Mouse (Mus musculus): ENCODE results near the gene 1810010H24Rik. TPM values are rescaled to one million over a fixed set of nuclear protein-coding genes. Genes with fewer than 3 reads are reported as not detected.

The 1810010H24Rik gene
- polyA plus RNA-seq, 1 experiment from 2014 or later, result 5.5 TPM

DNA sequence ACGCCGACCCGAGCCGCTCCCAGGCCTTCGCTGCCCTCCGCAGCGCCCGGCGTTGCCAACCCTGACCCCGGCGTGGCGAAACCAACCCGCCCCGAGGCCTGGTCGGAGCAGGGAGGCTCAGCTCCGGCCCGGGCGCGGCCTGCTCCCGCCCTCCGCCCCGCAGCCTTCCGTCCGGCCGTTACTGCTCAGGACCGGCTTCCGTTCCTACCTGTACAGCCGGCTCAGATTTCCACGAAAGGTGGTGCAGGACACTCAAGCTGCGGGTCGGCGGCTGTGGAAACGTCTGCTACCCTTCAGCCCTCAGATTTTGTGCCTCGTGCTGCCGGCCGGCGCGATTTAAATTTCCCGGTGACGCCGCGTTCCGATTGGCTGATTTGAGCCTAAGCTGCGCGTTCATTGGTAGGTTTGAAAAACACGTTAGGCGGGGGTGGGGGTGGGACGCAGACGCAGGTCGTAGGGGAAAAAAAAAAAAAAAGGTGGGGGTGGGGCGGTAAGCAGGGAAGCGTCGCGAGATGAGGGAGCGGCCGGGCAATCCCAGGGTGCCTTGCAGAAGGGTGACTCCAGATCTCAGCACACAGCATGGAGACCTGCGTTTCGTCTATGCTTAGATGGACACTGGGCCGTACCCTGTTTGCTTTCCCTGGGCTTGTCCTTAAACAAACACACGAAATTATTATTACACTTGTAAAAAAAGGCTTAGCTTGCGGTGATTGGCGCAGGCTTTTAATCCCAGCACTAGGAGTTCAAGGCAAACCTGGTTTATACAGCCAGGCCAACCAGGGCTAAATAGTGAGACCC lies 26.1 kb upstream of the 1810010H24Rik start, which contains the start of gene Kpna2:
TSS of gene Kpna2 (minus strand) at position 391 of the 798 bp plus-strand sequence.
- peaks cover 5% of the 10 kb centered on the region; the same call in 1 of the 2 replicates for H3K4me1 ChIP-seq
- H3K9me3 ChIP-seq, result no peaks in the 10 kb centered on the region
- ATAC-seq (ENCODE audit: low FRiP score, low read depth), result peak; percentile 95
- WGBS, result under 1% methylated on average over 62 of the region's 62 CpGs
- peak within 1 kb of the TSS; percentile 99 for H3K4me3 ChIP-seq
- H3K27me3 ChIP-seq (replicated peaks), result no peaks in the 10 kb centered on the region
- peak within 1 kb of the TSS; percentile 64 for H3K27ac ChIP-seq
- peak within 1 kb of the TSS; percentile 90 for H3K9ac ChIP-seq
- H3K36me3 ChIP-seq, result peaks cover 29% of the 10 kb centered on the region
- H3K4me2 ChIP-seq (replicated peaks), result peak within 1 kb of the TSS; percentile 69

- no peak for ATAC-seq (ENCODE audit: low FRiP score, low read depth)
- WGBS, result 86% methylated on average over 9 of the region's 9 CpGs
- H3K4me1 ChIP-seq, result peaks cover 5% of the 10 kb centered on the region; the same call in 1 of the 2 replicates
- H3K36me3 ChIP-seq, result peaks cover 22% of the 10 kb centered on the region
- no peak overlapping the region for H3K27ac ChIP-seq
- no peaks in the 10 kb centered on the region for H3K9me3 ChIP-seq
- H3K4me3 ChIP-seq, result 0 out of 2 replicates have a peak overlapping the region, but pooled peaks have one; percentile 15
- no peaks in the 10 kb centered on the region for H3K27me3 ChIP-seq (replicated peaks)
- peak overlapping the region; percentile 58 for H3K9ac ChIP-seq
- H3K4me2 ChIP-seq (replicated peaks), result peak overlapping the region; percentile 59
Observed at GRCm38 (mm10) chr11:106999949-107000513, 25.4 kb upstream of the 1810010H24Rik start.

DNA sequence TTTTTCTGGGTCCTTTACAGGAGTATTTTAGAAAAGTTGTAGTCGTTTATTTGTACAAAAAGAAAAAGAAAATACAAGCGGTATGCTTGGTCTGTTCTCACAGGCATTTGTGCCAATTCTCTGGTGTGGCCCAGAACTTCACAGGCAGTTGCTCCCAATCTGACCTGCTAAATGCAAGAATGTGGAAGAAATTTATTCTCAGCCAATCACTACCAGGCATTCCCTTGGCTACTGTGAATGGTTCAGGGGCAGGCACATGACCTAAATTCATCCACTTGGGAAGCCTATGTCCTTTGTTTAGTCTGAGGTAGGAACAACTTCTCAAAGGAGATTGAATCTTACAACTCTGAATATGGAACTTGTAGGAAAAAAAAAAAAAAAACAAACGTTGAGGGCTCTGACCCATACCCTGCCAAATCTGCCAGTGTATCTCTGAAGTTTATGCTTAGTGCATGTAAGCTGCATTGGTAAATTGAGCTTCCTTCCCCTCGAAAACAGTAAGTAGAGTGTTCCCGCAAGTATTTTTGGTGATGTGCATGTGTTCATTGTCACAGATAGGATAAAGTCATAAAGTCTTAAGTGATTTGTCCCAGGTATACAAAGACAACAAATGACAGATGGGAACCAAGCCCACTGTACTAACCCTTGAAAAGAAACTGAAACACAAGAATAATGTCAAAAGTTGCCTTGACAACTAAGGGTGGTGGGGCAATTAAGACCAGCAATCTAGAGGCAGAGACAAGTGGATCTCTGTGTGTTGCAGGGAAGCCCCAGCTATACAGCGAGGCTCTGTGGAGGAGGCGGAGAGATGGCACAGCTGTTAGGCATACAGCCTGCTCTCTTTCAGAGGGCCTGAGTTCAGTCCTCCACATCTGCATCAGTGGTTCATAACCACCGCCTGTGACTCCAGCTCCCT lies 23.5 kb upstream of the 1810010H24Rik start:
- Histone ChIP-seq H3K4me2 (replicated peaks) (no peak overlapping the region), H3K9ac (no peak overlapping the region), H3K27me3 (replicated peaks) (no peaks in the 10 kb centered on the region), H3K27ac (no peak overlapping the region), H3K4me3 (no peak overlapping the region), H3K36me3 (peaks cover 3% of the 10 kb centered on the region; the same call in 1 of the 2 replicates), H3K9me3 (no peaks in the 10 kb centered on the region), H3K4me1 (peaks cover 4% of the 10 kb centered on the region; the same call in 1 of the 2 replicates)
- ATAC-seq (ENCODE audit: low FRiP score, low read depth), result no peak
- WGBS, result 33% methylated on average over 8 of the region's 8 CpGs

DNA sequence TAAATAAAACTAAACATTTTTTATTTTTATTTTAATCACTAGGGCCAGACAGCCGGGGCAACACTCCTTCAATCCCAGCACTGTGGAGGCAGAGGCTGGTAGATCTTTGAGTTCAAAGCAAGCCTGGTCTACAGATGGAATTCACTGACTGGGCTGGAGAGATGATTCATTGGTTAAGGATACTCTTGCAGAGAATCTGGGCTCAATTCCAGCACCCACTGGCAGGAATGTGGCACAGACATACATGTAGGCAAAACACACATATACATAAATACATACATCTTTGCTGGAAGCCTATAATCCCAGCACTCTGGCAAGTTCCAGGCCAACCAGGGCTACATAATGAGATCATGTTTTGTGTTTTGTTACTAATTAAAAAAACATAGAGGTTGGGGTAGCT lies 19.9 kb upstream of the 1810010H24Rik start:
- no peaks in the 10 kb centered on the region for H3K36me3 ChIP-seq
- H3K9me3 ChIP-seq, result no peaks in the 10 kb centered on the region
- no peak for ATAC-seq (ENCODE audit: low FRiP score, low read depth)
- no peaks in the 10 kb centered on the region for H3K4me1 ChIP-seq
- H3K27ac ChIP-seq, result no peak overlapping the region
- 84% methylated on average over 1 of the region's 1 CpGs for WGBS
- no peaks in the 10 kb centered on the region for H3K27me3 ChIP-seq (replicated peaks)
- H3K4me3 ChIP-seq, result no peak overlapping the region
- no peak overlapping the region for H3K4me2 ChIP-seq (replicated peaks)
- H3K9ac ChIP-seq, result no peak overlapping the region

DNA sequence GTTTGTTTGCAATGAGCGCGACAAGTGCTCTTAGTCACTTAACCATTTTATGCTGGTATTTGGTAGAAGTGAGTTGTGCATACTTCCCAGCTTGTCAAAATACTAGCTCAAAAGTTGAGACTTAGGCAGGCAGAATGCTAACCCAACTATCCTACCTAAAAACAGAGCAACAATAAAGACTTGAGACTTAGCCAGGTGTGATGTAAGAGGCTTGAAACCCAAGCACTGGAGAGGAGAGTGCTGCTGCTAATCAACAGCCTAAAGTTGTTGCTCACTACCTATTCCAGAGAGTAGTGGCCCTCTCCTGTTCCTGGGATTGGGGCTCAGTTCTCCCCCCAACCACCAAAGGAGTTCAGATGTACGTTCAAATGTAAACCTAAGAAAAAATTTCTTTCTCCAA lies 15.0 kb upstream of the 1810010H24Rik start:
- WGBS, result 100% methylated on average over 3 of the region's 3 CpGs
- Histone ChIP-seq H3K9ac (no peak overlapping the region), H3K9me3 (no peaks in the 10 kb centered on the region), H3K4me2 (replicated peaks) (no peak overlapping the region), H3K4me1 (peaks cover 8% of the 10 kb centered on the region; the same call in 1 of the 2 replicates), H3K4me3 (no peak overlapping the region), H3K27ac (no peak overlapping the region), H3K36me3 (no peaks in the 10 kb centered on the region), H3K27me3 (replicated peaks) (no peaks in the 10 kb centered on the region)
- ATAC-seq (ENCODE audit: low FRiP score, low read depth), result no peak

DNA sequence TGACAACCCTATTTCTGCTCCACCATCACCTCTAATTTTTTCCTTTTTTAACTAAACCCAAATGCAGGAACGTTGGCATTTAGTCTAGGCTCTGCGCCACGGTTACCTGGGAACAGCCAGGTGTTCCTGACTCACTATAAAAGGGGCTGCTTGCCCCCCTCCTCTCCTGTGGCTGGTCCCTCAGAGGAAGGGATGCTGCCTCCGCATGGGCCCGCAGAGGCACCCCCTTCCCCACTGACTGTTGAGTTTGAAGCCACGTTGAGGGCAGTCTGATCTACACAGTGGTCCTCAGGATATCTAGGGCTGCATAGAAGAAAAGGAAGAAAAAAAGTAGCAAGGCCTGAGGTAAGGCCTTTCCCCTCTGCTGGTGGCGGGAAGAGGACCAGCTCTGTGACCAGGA lies 14.3 kb upstream of the 1810010H24Rik start:
- Histone ChIP-seq H3K27ac (no peak overlapping the region), H3K27me3 (replicated peaks) (no peaks in the 10 kb centered on the region), H3K9me3 (no peaks in the 10 kb centered on the region), H3K4me1 (peaks cover 8% of the 10 kb centered on the region; the same call in 1 of the 2 replicates), H3K4me2 (replicated peaks) (peak overlapping the region; percentile 60; the same call in 1 of the 2 replicates), H3K4me3 (no peak overlapping the region), H3K9ac (no peak overlapping the region), H3K36me3 (no peaks in the 10 kb centered on the region)
- ATAC-seq (ENCODE audit: low FRiP score, low read depth), result no peak
- 74% methylated on average over 7 of the region's 7 CpGs for WGBS

GRCm38 (mm10) chr11:107011669-107012323 lies 13.7 kb upstream of the 1810010H24Rik start:
- Histone ChIP-seq H3K9ac (peak overlapping the region; percentile 66), H3K27ac (peak overlapping the region; percentile 64), H3K9me3 (no peaks in the 10 kb centered on the region), H3K4me3 (peak overlapping the region; percentile 52), H3K4me1 (peaks cover 8% of the 10 kb centered on the region; the same call in 1 of the 2 replicates), H3K36me3 (no peaks in the 10 kb centered on the region), H3K27me3 (replicated peaks) (no peaks in the 10 kb centered on the region), H3K4me2 (replicated peaks) (peak overlapping the region; percentile 60)
- ATAC-seq (ENCODE audit: low FRiP score, low read depth), result no peak
- 38% methylated on average over 18 of the region's 18 CpGs for WGBS

GRCm38 (mm10) chr11:107012324-107013017 lies 13.0 kb upstream of the 1810010H24Rik start:
- H3K9ac ChIP-seq, result peak overlapping the region; percentile 66
- H3K36me3 ChIP-seq, result no peaks in the 10 kb centered on the region
- no peaks in the 10 kb centered on the region for H3K9me3 ChIP-seq
- no peaks in the 10 kb centered on the region for H3K27me3 ChIP-seq (replicated peaks)
- H3K4me1 ChIP-seq, result peaks cover 8% of the 10 kb centered on the region; the same call in 1 of the 2 replicates
- H3K4me2 ChIP-seq (replicated peaks), result peak overlapping the region; percentile 60
- WGBS, result under 1% methylated on average over 37 of the region's 37 CpGs
- peak overlapping the region; percentile 64 for H3K27ac ChIP-seq
- peak overlapping the region; percentile 52 for H3K4me3 ChIP-seq
- ATAC-seq (ENCODE audit: low FRiP score, low read depth), result peak; percentile 92

DNA sequence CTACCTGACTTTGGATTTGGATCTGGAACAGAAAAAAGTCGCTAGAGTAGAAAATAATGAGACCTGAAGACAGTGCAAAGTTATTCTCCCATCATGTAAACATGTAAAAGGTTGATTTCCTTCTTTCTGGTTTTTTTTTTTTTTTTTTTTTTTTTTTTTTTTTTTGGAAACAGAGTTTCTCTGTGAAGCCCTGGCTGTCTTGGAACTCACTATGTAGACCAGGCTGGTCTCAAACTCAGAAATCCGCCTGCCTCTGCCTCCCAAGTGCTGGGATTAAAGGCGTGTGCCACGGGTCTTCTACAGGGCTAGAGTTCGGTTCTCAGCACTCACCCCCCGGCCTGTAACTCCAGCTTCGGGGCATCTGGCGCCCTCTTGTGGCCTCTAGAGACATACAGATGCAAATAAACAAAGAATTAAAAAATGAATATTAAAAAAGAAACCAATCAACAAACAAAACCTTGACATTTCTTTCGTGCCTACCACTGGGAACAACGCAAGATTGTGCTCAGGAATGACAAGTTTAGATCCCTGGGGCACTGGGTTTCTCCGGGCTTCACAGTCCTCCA lies 11.4 kb upstream of the 1810010H24Rik start:
- Histone ChIP-seq H3K4me3 (no peak overlapping the region), H3K9ac (no peak overlapping the region), H3K9me3 (no peaks in the 10 kb centered on the region), H3K36me3 (no peaks in the 10 kb centered on the region), H3K27ac (no peak overlapping the region), H3K27me3 (replicated peaks) (no peaks in the 10 kb centered on the region), H3K4me2 (replicated peaks) (no peak overlapping the region), H3K4me1 (peaks cover 8% of the 10 kb centered on the region; the same call in 1 of the 2 replicates)
- 78% methylated on average over 11 of the region's 11 CpGs for WGBS
- no peak for ATAC-seq (ENCODE audit: low FRiP score, low read depth)

GRCm38 (mm10) chr11:107014597-107015309 lies 10.7 kb upstream of the 1810010H24Rik start:
- peaks cover 8% of the 10 kb centered on the region; the same call in 1 of the 2 replicates for H3K4me1 ChIP-seq
- no peaks in the 10 kb centered on the region for H3K27me3 ChIP-seq (replicated peaks)
- H3K36me3 ChIP-seq, result no peaks in the 10 kb centered on the region
- H3K27ac ChIP-seq, result no peak overlapping the region
- no peak overlapping the region for H3K9ac ChIP-seq
- 43% methylated on average over 14 of the region's 14 CpGs for WGBS
- no peak for ATAC-seq (ENCODE audit: low FRiP score, low read depth)
- no peak overlapping the region for H3K4me3 ChIP-seq
- no peaks in the 10 kb centered on the region for H3K9me3 ChIP-seq
- no peak overlapping the region; the same call in 1 of the 2 replicates for H3K4me2 ChIP-seq (replicated peaks)

Measured in neural tube, embryonic 12.5 days (tissue).